In genomic region chr6:97242522-97242921, GRCm38 (mm10) we compare ENCODE assay signal across 22 mouse cellular contexts. TPM values are rescaled to one million over a fixed set of nuclear protein-coding genes. Genes with fewer than 3 reads are reported as not detected.
DNase-seq lines count a peak whose midpoint lies in the region; ATAC-seq and TF ChIP-seq lines count a peak whose summit lies in the region.
"Had no signal": no experiment of that assay in that cellular context is flagged by ENCODE, and none has a peak within 500 bp of the region (broad histone marks: within the 10 kb centered on the region; RNA-seq: fewer than 3 reads in every experiment).

No protein-coding gene starts in this region.

- H3K27me3 ChIP-seq in midbrain, embryonic 11.5 days (ENCODE audit: control insufficient read depth, insufficient read depth, low read length): no peaks in the 10 kb centered on the region
- no peaks in the 10 kb centered on the region for H3K27me3 ChIP-seq in midbrain, embryonic 14.5 days (ENCODE audit: control insufficient read depth, insufficient read depth, low read length)
- no peaks in the 10 kb centered on the region for H3K27me3 ChIP-seq in intestine, embryonic 15.5 days (replicated peaks)
- H3K27me3 ChIP-seq in intestine, embryonic 16.5 days (replicated peaks; ENCODE audit: control insufficient read depth, insufficient read depth, low read length): no peaks in the 10 kb centered on the region
- no peaks in the 10 kb centered on the region for H3K27me3 ChIP-seq in intestine, postnatal 0 days (replicated peaks; ENCODE audit: control insufficient read depth, insufficient read depth, low read length)
- no peaks in the 10 kb centered on the region for H3K27me3 ChIP-seq in heart, embryonic 11.5 days (ENCODE audit: control insufficient read depth, insufficient read depth, low read length)
- H3K27me3 ChIP-seq in thymus, adult 2 months (ENCODE audit: control insufficient read depth, insufficient read depth, low read length): no peaks in the 10 kb centered on the region
- H3K27me3 ChIP-seq: CH12.LX, Patski had no signal

- no peak overlapping the region for H3K9ac ChIP-seq in midbrain, embryonic 11.5 days (ENCODE audit: low read length)
- no peak overlapping the region for H3K9ac ChIP-seq in midbrain, embryonic 14.5 days (replicated peaks; ENCODE audit: low read length)
- no peak overlapping the region for H3K9ac ChIP-seq in intestine, embryonic 15.5 days
- no peak overlapping the region for H3K9ac ChIP-seq in intestine, embryonic 16.5 days (ENCODE audit: low read depth, low read length)
- H3K9ac ChIP-seq in intestine, postnatal 0 days (ENCODE audit: low read depth, low read length): no peak overlapping the region
- H3K9ac ChIP-seq in heart, embryonic 11.5 days (ENCODE audit: low read depth, low read length): no peak overlapping the region

- no peaks in the 10 kb centered on the region for H3K36me3 ChIP-seq in midbrain, embryonic 11.5 days (ENCODE audit: control insufficient read depth, insufficient read depth, low read length)
- H3K36me3 ChIP-seq in midbrain, embryonic 14.5 days (ENCODE audit: control insufficient read depth, insufficient read depth, low read length): no peaks in the 10 kb centered on the region
- H3K36me3 ChIP-seq in intestine, embryonic 15.5 days: no peaks in the 10 kb centered on the region
- no peaks in the 10 kb centered on the region for H3K36me3 ChIP-seq in intestine, embryonic 16.5 days (ENCODE audit: control insufficient read depth, insufficient read depth, low read length)
- no peaks in the 10 kb centered on the region for H3K36me3 ChIP-seq in intestine, postnatal 0 days (ENCODE audit: control insufficient read depth, insufficient read depth)
- no peaks in the 10 kb centered on the region for H3K36me3 ChIP-seq in heart, embryonic 11.5 days (ENCODE audit: control insufficient read depth, insufficient read depth, low read length)
- H3K36me3 ChIP-seq in thymus, adult 2 months (ENCODE audit: control insufficient read depth, insufficient read depth, low read length): no peaks in the 10 kb centered on the region
- H3K36me3 ChIP-seq: G1E had no signal

- peaks cover 3% of the 10 kb centered on the region; the same call in 1 of the 2 replicates for H3K9me3 ChIP-seq in midbrain, embryonic 11.5 days (ENCODE audit: control insufficient read depth, low read length)
- no peaks in the 10 kb centered on the region for H3K9me3 ChIP-seq in midbrain, embryonic 14.5 days (ENCODE audit: control insufficient read depth, low read length)
- H3K9me3 ChIP-seq in intestine, embryonic 15.5 days: no peaks in the 10 kb centered on the region
- no peaks in the 10 kb centered on the region for H3K9me3 ChIP-seq in intestine, embryonic 16.5 days (ENCODE audit: control insufficient read depth, low read length)
- 0 out of 2 replicates have a peak, but pooled peaks cover 3% of the 10 kb centered on the region for H3K9me3 ChIP-seq in intestine, postnatal 0 days (ENCODE audit: control insufficient read depth)
- H3K9me3 ChIP-seq in heart, embryonic 11.5 days (replicated peaks; ENCODE audit: control insufficient read depth, low read length): no peaks in the 10 kb centered on the region

- peak; percentile 47 for DNase-seq in midbrain, embryonic 11.5 days (ENCODE audit: low spot score, missing footprints)
- no peak for DNase-seq in midbrain, embryonic 14.5 days
- DNase-seq in heart, adult 11 months: no peak
- no peak for DNase-seq in thymus, adult 2 months
- DNase-seq: adrenal gland, adult 2 months; adrenal gland, adult 8-10 months; adrenal gland, postnatal 10 days; adrenal gland, postnatal 14 days; adrenal gland, postnatal 25 days; adrenal gland, postnatal 36 days; B cell, adult 2 months; cerebellum, adult 11 months; cerebellum, adult 11-12 months had no signal

- no peak overlapping the region for H3K27ac ChIP-seq in midbrain, embryonic 11.5 days (ENCODE audit: low read depth, low read length)
- no peak overlapping the region for H3K27ac ChIP-seq in midbrain, embryonic 14.5 days (replicated peaks; ENCODE audit: low read depth, low read length)
- H3K27ac ChIP-seq in intestine, embryonic 15.5 days: no peak overlapping the region
- no peak overlapping the region for H3K27ac ChIP-seq in intestine, embryonic 16.5 days (ENCODE audit: low read length)
- no peak overlapping the region for H3K27ac ChIP-seq in intestine, postnatal 0 days (ENCODE audit: low read depth, low read length)
- no peak overlapping the region for H3K27ac ChIP-seq in heart, embryonic 11.5 days (ENCODE audit: low read depth, low read length)
- no peak overlapping the region for H3K27ac ChIP-seq in thymus, adult 2 months (ENCODE audit: control insufficient read depth, insufficient read depth, low read length)

- no peak overlapping the region for H3K4me2 ChIP-seq in midbrain, embryonic 11.5 days
- H3K4me2 ChIP-seq in midbrain, embryonic 14.5 days (ENCODE audit: low read length): no peak overlapping the region
- H3K4me2 ChIP-seq in intestine, embryonic 15.5 days (replicated peaks): no peak overlapping the region
- H3K4me2 ChIP-seq in intestine, embryonic 16.5 days (ENCODE audit: low read depth, low read length): no peak overlapping the region
- no peak overlapping the region for H3K4me2 ChIP-seq in intestine, postnatal 0 days (replicated peaks; ENCODE audit: low read depth)
- H3K4me2 ChIP-seq in heart, embryonic 11.5 days: no peak overlapping the region

- no peak overlapping the region for H3K4me3 ChIP-seq in midbrain, embryonic 11.5 days (ENCODE audit: low read depth, low read length)
- no peak overlapping the region for H3K4me3 ChIP-seq in midbrain, embryonic 14.5 days (replicated peaks; ENCODE audit: low read depth, low read length)
- no peak overlapping the region for H3K4me3 ChIP-seq in intestine, embryonic 15.5 days (replicated peaks)
- no peak overlapping the region for H3K4me3 ChIP-seq in intestine, embryonic 16.5 days (ENCODE audit: low read length)
- H3K4me3 ChIP-seq in intestine, postnatal 0 days (ENCODE audit: low read depth, low read length): no peak overlapping the region
- H3K4me3 ChIP-seq in heart, embryonic 11.5 days (ENCODE audit: low read depth, low read length): no peak overlapping the region
- no peak overlapping the region for H3K4me3 ChIP-seq in thymus, adult 2 months (ENCODE audit: control insufficient read depth, insufficient read depth, low read length)

- TF ChIP-seq CTCF in intestine, postnatal 0 days (IDR thresholded peaks at IDR 0.05; ENCODE audit: low read depth): no peak
- TF ChIP-seq CTCF in thymus, adult 2 months (IDR thresholded peaks at IDR 0.05; ENCODE audit: borderline replicate concordance, control insufficient read depth, extremely low read depth, insufficient read depth, low read length, poor library complexity): no peak

- TF ChIP-seq POLR2A in thymus, adult 2 months (IDR thresholded peaks at IDR 0.05; ENCODE audit: control insufficient read depth, extremely low read depth, insufficient read depth, low read length, poor library complexity): no peak

- ATAC-seq in midbrain, embryonic 11.5 days (ENCODE audit: low FRiP score): no peak
- ATAC-seq in midbrain, embryonic 14.5 days (ENCODE audit: low FRiP score, low TSS enrichment): no peak
- peak; percentile 75 for ATAC-seq in intestine, embryonic 15.5 days
- ATAC-seq in intestine, embryonic 16.5 days: peak; percentile 88
- ATAC-seq in intestine, postnatal 0 days: peak; percentile 80
- no peak for ATAC-seq in heart, embryonic 11.5 days (replicated peaks; ENCODE audit: insufficient number of reproducible peaks, low FRiP score, low TSS enrichment)
- ATAC-seq: activated CD4-positive, CD25-positive, alpha-beta regulatory T cell, adult 4 months; CD4-positive, CD25-positive, alpha-beta regulatory T cell, adult 4 months; Patski had no signal

- 88% methylated on average over 4 of the region's 4 CpGs for WGBS in midbrain, embryonic 11.5 days
- 88% methylated on average over 4 of the region's 4 CpGs for WGBS in midbrain, embryonic 14.5 days
- 77% methylated on average over 4 of the region's 4 CpGs for WGBS in intestine, embryonic 15.5 days
- 74% methylated on average over 4 of the region's 4 CpGs for WGBS in intestine, embryonic 16.5 days
- 68% methylated on average over 4 of the region's 4 CpGs for whole genome bisulfite sequencing in intestine, postnatal 0 days
- WGBS in heart, embryonic 11.5 days (ENCODE audit: insufficient replicate concordance): 85% methylated on average over 4 of the region's 4 CpGs
- WGBS in thymus, adult 2 months: 93% methylated on average over 4 of the region's 4 CpGs

- H3K4me1 ChIP-seq in midbrain, embryonic 11.5 days (ENCODE audit: control insufficient read depth, insufficient read depth, low read length): no peaks in the 10 kb centered on the region
- no peaks in the 10 kb centered on the region for H3K4me1 ChIP-seq in midbrain, embryonic 14.5 days (ENCODE audit: control insufficient read depth, insufficient read depth, low read length)
- H3K4me1 ChIP-seq in intestine, embryonic 15.5 days (replicated peaks): no peaks in the 10 kb centered on the region
- H3K4me1 ChIP-seq in intestine, embryonic 16.5 days (ENCODE audit: control insufficient read depth, insufficient read depth, low read length): no peaks in the 10 kb centered on the region
- H3K4me1 ChIP-seq in intestine, postnatal 0 days (replicated peaks; ENCODE audit: control insufficient read depth, insufficient read depth, low read length): no peaks in the 10 kb centered on the region
- H3K4me1 ChIP-seq in heart, embryonic 11.5 days (ENCODE audit: control insufficient read depth, insufficient read depth, low read length): 0 out of 2 replicates have a peak, but pooled peaks cover 2% of the 10 kb centered on the region
- no peaks in the 10 kb centered on the region for H3K4me1 ChIP-seq in thymus, adult 2 months (replicated peaks; ENCODE audit: control insufficient read depth, insufficient read depth, low read length)

RNA-seq across cellular contexts. Expression of gene Lmod3, which starts 10.0 kb away (rescaled TPM):
- polyA plus RNA-seq in midbrain, embryonic 11.5 days (2014; fragmentation: Nextera tagmentation; extraction: Ambion mirVana): 0.08 TPM in 1 of 2 replicates, not detected in the other
- polyA plus RNA-seq in midbrain, embryonic 14.5 days (2014; fragmentation: Nextera tagmentation; extraction: Ambion mirVana): not detected in 2 replicates
- 0.16 TPM in 1 of 2 replicates, not detected in the other for polyA plus RNA-seq in intestine, embryonic 15.5 days (2015; fragmentation: Nextera tagmentation; extraction: Ambion mirVana)
- polyA plus RNA-seq in intestine, embryonic 16.5 days (2015; fragmentation: Nextera tagmentation; extraction: Ambion mirVana): 0.06 and 0.12 TPM in 2 replicates
- polyA plus RNA-seq in intestine, postnatal 0 days (2015; fragmentation: Nextera tagmentation; extraction: Ambion mirVana): 0.08 and 0.13 TPM in 2 replicates
- polyA plus RNA-seq in heart, embryonic 11.5 days (2014; fragmentation: Nextera tagmentation; extraction: Ambion mirVana): 19.0 and 19.3 TPM in 2 replicates
- 0.14 and 0.73 TPM in 2 replicates for polyA plus RNA-seq in thymus, adult 2 months (2012; rRNA removed)
- polyA plus RNA-seq: activated CD4-positive, CD25-positive, alpha-beta regulatory T cell, adult 4 months; adrenal gland, adult 2 months; G1E; Patski had no signal

RNA-seq across cellular contexts. Expression of gene Arl6ip5, which starts 32.0 kb away (rescaled TPM):
- 41.4 and 41.8 TPM in 2 replicates for polyA plus RNA-seq in midbrain, embryonic 11.5 days (2014; fragmentation: Nextera tagmentation; extraction: Ambion mirVana)
- 70.7 and 113 TPM in 2 replicates for polyA plus RNA-seq in midbrain, embryonic 14.5 days (2014; fragmentation: Nextera tagmentation; extraction: Ambion mirVana)
- 66.4 and 69.9 TPM in 2 replicates for polyA plus RNA-seq in intestine, embryonic 15.5 days (2015; fragmentation: Nextera tagmentation; extraction: Ambion mirVana)
- polyA plus RNA-seq in intestine, embryonic 16.5 days (2015; fragmentation: Nextera tagmentation; extraction: Ambion mirVana): 76.4 TPM in 2 replicates
- polyA plus RNA-seq in intestine, postnatal 0 days (2015; fragmentation: Nextera tagmentation; extraction: Ambion mirVana): 71.4 and 73.4 TPM in 2 replicates
- 48.9 and 61.6 TPM in 2 replicates for polyA plus RNA-seq in heart, embryonic 11.5 days (2014; fragmentation: Nextera tagmentation; extraction: Ambion mirVana)
- 97.8 and 102 TPM in 2 replicates for polyA plus RNA-seq in thymus, adult 2 months (2012; rRNA removed)

RNA-seq across cellular contexts. Expression of gene Uba3, which starts 37.1 kb away (rescaled TPM):
- polyA plus RNA-seq in midbrain, embryonic 11.5 days (2014; fragmentation: Nextera tagmentation; extraction: Ambion mirVana): 99.4 and 101 TPM in 2 replicates
- polyA plus RNA-seq in midbrain, embryonic 14.5 days (2014; fragmentation: Nextera tagmentation; extraction: Ambion mirVana): 97.7 and 98.5 TPM in 2 replicates
- 57.7 and 64.3 TPM in 2 replicates for polyA plus RNA-seq in intestine, embryonic 15.5 days (2015; fragmentation: Nextera tagmentation; extraction: Ambion mirVana)
- 50.0 and 53.7 TPM in 2 replicates for polyA plus RNA-seq in intestine, embryonic 16.5 days (2015; fragmentation: Nextera tagmentation; extraction: Ambion mirVana)
- polyA plus RNA-seq in intestine, postnatal 0 days (2015; fragmentation: Nextera tagmentation; extraction: Ambion mirVana): 28.4 and 28.5 TPM in 2 replicates
- 90.7 and 93.9 TPM in 2 replicates for polyA plus RNA-seq in heart, embryonic 11.5 days (2014; fragmentation: Nextera tagmentation; extraction: Ambion mirVana)
- polyA plus RNA-seq in thymus, adult 2 months (2012; rRNA removed): 14.3 and 18.3 TPM in 2 replicates

Comparison
In these comparisons a context has a peak if more than half of its experiments do, and no peak if none do; other contexts are left out.
1. ATAC-seq: peak in intestine, embryonic 15.5 days (single experiment), intestine, embryonic 16.5 days (single experiment) and intestine, postnatal 0 days (single experiment); none in midbrain, embryonic 11.5 days (single experiment), midbrain, embryonic 14.5 days (single experiment) and heart, embryonic 11.5 days (single experiment).
2. RNA of gene Lmod3, which starts 10.0 kb away (polyA plus RNA-seq): 19.0 to 19.3 TPM in heart, embryonic 11.5 days; 0.14 to 0.73 TPM in thymus, adult 2 months, 0.16 TPM in intestine, embryonic 15.5 days, 0.08 TPM in midbrain, embryonic 11.5 days, 0.08 to 0.13 TPM in intestine, postnatal 0 days, 0.06 to 0.12 TPM in intestine, embryonic 16.5 days and not detected in midbrain, embryonic 14.5 days; every median in the first group is over 10 times any median in the second.